Mouse (Mus musculus): ENCODE measurements around the gene Cog6. TPM values are rescaled to one million over a fixed set of nuclear protein-coding genes. Genes with fewer than 3 reads are reported as not detected.

Gene Cog6
- polyA plus RNA-seq, 1 experiment, result 38.8 TPM

GRCm38 (mm10) chr3:53044682-53045299 is 27.8 kb upstream of the Cog6 start:
- no peak overlapping the region for H3K27ac ChIP-seq (ENCODE audit: insufficient read depth, low read length)
- peaks cover 3% of the 10 kb centered on the region; the same call in 1 of the 2 replicates for H3K4me1 ChIP-seq (ENCODE audit: control insufficient read depth, insufficient read depth, low read length)
- peak overlapping the region; percentile 24; the same call in 1 of the 2 replicates for H3K4me3 ChIP-seq (ENCODE audit: insufficient read depth, low read length)
- TF ChIP-seq CTCF (IDR thresholded peaks at IDR 0.05; ENCODE audit: extremely low read depth, insufficient read depth, low read length) (no peak), POLR2A (IDR thresholded peaks at IDR 0.05; ENCODE audit: extremely low read depth, insufficient read depth, low read length) (no peak)

GRCm38 (mm10) chr3:53044238-53044637 is 27.2 kb upstream of the Cog6 start:
- TF ChIP-seq CTCF (IDR thresholded peaks at IDR 0.05; ENCODE audit: extremely low read depth, insufficient read depth, low read length), result no peak
- no peak for TF ChIP-seq POLR2A (IDR thresholded peaks at IDR 0.05; ENCODE audit: extremely low read depth, insufficient read depth, low read length)
- no peak overlapping the region for H3K27ac ChIP-seq (ENCODE audit: insufficient read depth, low read length)
- peaks cover 3% of the 10 kb centered on the region; the same call in 1 of the 2 replicates for H3K4me1 ChIP-seq (ENCODE audit: control insufficient read depth, insufficient read depth, low read length)
- peak overlapping the region; percentile 24; the same call in 1 of the 2 replicates for H3K4me3 ChIP-seq (ENCODE audit: insufficient read depth, low read length)

GRCm38 (mm10) chr3:53043206-53043780 is 26.3 kb upstream of the Cog6 start:
- Histone ChIP-seq H3K4me1 (ENCODE audit: control insufficient read depth, insufficient read depth, low read length) (peaks cover 3% of the 10 kb centered on the region; the same call in 1 of the 2 replicates), H3K27ac (ENCODE audit: insufficient read depth, low read length) (no peak overlapping the region), H3K4me3 (ENCODE audit: insufficient read depth, low read length) (peak overlapping the region; percentile 21; the same call in 1 of the 2 replicates)
- TF ChIP-seq POLR2A (IDR thresholded peaks at IDR 0.05; ENCODE audit: extremely low read depth, insufficient read depth, low read length) (no peak), CTCF (IDR thresholded peaks at IDR 0.05; ENCODE audit: extremely low read depth, insufficient read depth, low read length) (no peak)

GRCm38 (mm10) chr3:53042240-53042567 is 25.2 kb upstream of the Cog6 start:
- peak overlapping the region; percentile 87 for H3K4me3 ChIP-seq (ENCODE audit: insufficient read depth, low read length)
- no peak overlapping the region for H3K27ac ChIP-seq (ENCODE audit: insufficient read depth, low read length)
- TF ChIP-seq POLR2A (IDR thresholded peaks at IDR 0.05; ENCODE audit: extremely low read depth, insufficient read depth, low read length), result no peak
- no peak for TF ChIP-seq CTCF (IDR thresholded peaks at IDR 0.05; ENCODE audit: extremely low read depth, insufficient read depth, low read length)
- H3K4me1 ChIP-seq (ENCODE audit: control insufficient read depth, insufficient read depth, low read length), result peaks cover 3% of the 10 kb centered on the region; the same call in 1 of the 2 replicates

- H3K27ac ChIP-seq (ENCODE audit: insufficient read depth, low read length), result 0 out of 2 replicates have a peak within 1 kb of the TSS, but pooled peaks have one; percentile 24
- TF ChIP-seq CTCF (IDR thresholded peaks at IDR 0.05; ENCODE audit: extremely low read depth, insufficient read depth, low read length) (peak; percentile 28; the same call in 1 of the 2 replicates), POLR2A (IDR thresholded peaks at IDR 0.05; ENCODE audit: extremely low read depth, insufficient read depth, low read length) (no peak)
- H3K4me3 ChIP-seq (ENCODE audit: insufficient read depth, low read length), result peak within 1 kb of the TSS; percentile 87
- H3K4me1 ChIP-seq (ENCODE audit: control insufficient read depth, insufficient read depth, low read length), result peaks cover 3% of the 10 kb centered on the region; the same call in 1 of the 2 replicates
Measured at GRCm38 (mm10) chr3:53041411-53042239, 24.6 kb upstream of the Cog6 start, which contains the start of gene Lhfp. TSS of gene Lhfp (plus strand) at chr3:53041528.

- Histone ChIP-seq H3K4me3 (ENCODE audit: insufficient read depth, low read length) (peak overlapping the region; percentile 87), H3K4me1 (ENCODE audit: control insufficient read depth, insufficient read depth, low read length) (peaks cover 2% of the 10 kb centered on the region; the same call in 1 of the 2 replicates), H3K27ac (ENCODE audit: insufficient read depth, low read length) (no peak overlapping the region)
- TF ChIP-seq CTCF (IDR thresholded peaks at IDR 0.05; ENCODE audit: extremely low read depth, insufficient read depth, low read length), result no peak
- no peak for TF ChIP-seq POLR2A (IDR thresholded peaks at IDR 0.05; ENCODE audit: extremely low read depth, insufficient read depth, low read length)
Measured at GRCm38 (mm10) chr3:53040593-53041410, 23.8 kb upstream of the Cog6 start.

GRCm38 (mm10) chr3:53039746-53040145 is 22.7 kb upstream of the Cog6 start:
- no peak for TF ChIP-seq CTCF (IDR thresholded peaks at IDR 0.05; ENCODE audit: extremely low read depth, insufficient read depth, low read length)
- TF ChIP-seq POLR2A (IDR thresholded peaks at IDR 0.05; ENCODE audit: extremely low read depth, insufficient read depth, low read length), result no peak
- H3K4me1 ChIP-seq (ENCODE audit: control insufficient read depth, insufficient read depth, low read length), result peaks cover 2% of the 10 kb centered on the region; the same call in 1 of the 2 replicates
- no peak overlapping the region for H3K4me3 ChIP-seq (ENCODE audit: insufficient read depth, low read length)
- H3K27ac ChIP-seq (ENCODE audit: insufficient read depth, low read length), result no peak overlapping the region

- peaks cover 2% of the 10 kb centered on the region; the same call in 1 of the 2 replicates for H3K4me1 ChIP-seq (ENCODE audit: control insufficient read depth, insufficient read depth, low read length)
- no peak for TF ChIP-seq POLR2A (IDR thresholded peaks at IDR 0.05; ENCODE audit: extremely low read depth, insufficient read depth, low read length)
- TF ChIP-seq CTCF (IDR thresholded peaks at IDR 0.05; ENCODE audit: extremely low read depth, insufficient read depth, low read length), result no peak
- H3K27ac ChIP-seq (ENCODE audit: insufficient read depth, low read length), result no peak overlapping the region
- H3K4me3 ChIP-seq (ENCODE audit: insufficient read depth, low read length), result no peak overlapping the region
Measured at GRCm38 (mm10) chr3:53038913-53039312, 21.9 kb upstream of the Cog6 start.

Data from cortical plate, adult 2 months (tissue).